Mouse (Mus musculus): Measurements from ENCODE around the gene Ggcx.
"Not testable (repeated sequence)": the region's sequence is repeated elsewhere in the genome, so short reads cannot be mapped to it uniquely, and the experiment has no call there.

Gene Ggcx

GRCm38 (mm10) chr6:72465361-72466157 is 51.5 kb downstream of the Ggcx start:
- DNase-seq: no peak

DNA sequence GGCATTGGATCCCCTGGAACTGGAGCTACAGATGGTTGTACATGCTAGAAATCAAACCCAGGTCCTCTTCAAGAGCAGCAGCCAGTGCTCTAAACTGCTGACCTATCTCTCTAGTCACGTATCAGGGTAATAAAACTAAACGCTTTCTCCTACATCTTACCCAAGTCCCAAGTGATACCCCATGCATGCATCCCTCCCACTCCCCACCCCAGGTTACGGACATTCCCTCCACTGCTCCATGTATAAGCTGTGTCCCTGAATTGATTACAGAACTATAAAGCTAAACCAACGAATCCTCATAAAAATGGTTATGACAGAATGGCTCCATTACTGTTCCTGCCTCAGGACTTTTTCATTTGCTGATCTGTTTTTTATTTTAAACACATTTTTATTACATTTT is 52.1 kb downstream of the Ggcx start:
- DNase-seq: no peak

- DNase-seq: no peak
Measured at GRCm38 (mm10) chr6:72473264-72474041, 59.3 kb downstream of the Ggcx start.

DNA sequence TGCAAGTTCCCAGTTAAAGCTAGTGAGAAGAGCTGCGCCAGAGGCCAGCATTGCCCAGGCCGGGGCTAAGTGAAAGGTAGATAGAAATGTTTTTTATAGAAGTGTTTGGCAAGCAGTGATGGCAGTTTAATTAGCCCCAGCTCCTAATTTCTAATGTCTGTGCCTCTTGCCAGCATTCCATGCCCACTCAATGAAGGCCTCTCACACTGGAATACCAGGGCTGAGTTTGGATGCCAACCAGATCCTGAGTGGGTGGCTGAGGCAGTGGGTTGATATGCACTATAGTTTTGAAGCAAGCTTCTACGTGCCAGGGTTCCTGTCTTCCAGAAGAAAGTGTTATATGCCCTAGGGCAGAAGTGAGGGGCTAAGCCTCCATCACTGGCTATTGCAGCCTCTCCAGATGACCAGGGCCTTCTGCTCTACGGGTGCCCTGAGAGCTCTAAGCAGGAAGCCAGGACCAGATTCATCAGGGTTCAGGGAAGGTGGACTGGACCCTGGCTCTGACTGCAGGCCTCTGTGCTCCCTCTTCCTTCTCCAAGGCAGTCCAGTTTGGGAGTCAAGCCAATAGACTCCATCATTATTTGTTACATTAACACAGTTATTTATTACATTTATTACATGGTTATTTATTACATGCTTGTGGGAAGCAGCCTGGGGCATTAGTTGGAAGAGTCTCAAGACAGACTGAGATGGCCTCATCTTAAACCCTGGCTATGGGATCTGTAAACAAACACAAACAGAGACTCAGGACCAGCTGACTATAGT is 61.3 kb downstream of the Ggcx start:
- DNase-seq: peak; percentile 19

DNA sequence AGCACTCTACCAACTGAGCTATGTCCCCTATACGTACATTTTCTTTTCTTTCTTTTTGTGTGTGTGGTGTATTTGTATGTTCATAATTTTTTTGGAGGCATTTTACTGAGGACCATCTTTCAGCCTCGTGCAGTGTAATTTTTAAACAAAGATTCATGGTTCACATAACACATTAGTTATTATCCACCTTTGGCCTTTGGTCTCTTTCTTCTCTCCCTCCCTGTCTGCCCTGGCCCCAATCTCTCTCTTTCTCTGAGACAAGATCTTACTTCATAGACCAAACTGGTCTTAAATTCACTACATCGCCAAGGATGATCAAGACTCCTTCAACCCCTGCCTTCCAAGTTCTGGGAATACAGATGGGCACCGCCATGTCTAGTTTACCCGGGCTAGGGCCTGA is 62.7 kb downstream of the Ggcx start:
- no peak for DNase-seq

GRCm38 (mm10) chr6:72477621-72478020 is 63.5 kb downstream of the Ggcx start:
- DNase-seq: no peak

DNA sequence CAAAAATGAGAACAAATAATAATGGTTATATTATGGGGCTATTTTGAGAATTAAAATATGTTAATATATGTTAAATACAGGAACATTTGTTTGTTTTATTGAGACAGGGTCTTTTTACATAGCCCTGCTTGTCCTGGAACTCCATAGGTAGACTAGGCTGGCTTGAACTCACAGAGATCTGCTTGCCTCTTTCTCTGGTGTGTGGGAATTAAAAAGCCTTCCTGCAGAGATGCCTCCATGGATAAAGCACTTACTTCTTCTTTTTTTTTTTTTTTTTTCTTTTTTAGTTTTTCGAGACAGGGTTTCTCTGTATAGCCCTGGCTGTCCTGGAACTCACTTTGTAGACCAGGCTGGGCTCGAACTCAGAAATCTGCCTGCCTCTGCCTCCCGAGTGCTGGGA is 64.6 kb downstream of the Ggcx start:
- DNase-seq: not testable (repeated sequence)

- no peak for DNase-seq
Measured at GRCm38 (mm10) chr6:72479645-72480421, 65.7 kb downstream of the Ggcx start.

- no peak for DNase-seq
Measured at GRCm38 (mm10) chr6:72480422-72480702, 66.3 kb downstream of the Ggcx start.
